In the genomic region with DNA sequence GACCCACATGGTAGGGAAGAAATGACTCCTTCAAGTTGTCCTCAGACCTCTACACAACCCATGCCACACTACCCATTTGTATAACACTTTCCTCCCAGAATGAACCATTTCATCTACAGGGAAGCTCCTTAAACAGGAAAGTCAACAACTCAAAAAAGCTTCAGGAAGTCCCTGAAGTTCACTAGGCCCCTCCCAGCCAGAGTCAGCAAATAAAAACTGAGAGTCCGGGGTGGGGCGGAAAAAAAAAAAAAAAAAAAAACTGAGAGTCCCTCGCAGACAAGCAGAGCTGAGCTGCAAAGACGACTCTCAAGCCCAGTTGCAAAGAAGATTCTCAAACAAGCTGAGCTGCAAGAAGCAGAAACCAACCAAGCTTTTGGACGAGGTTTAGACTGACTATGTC, we compare ENCODE assay signal across 18 mouse cellular contexts. TPM values are rescaled to one million over a fixed set of nuclear protein-coding genes. Genes with fewer than 3 reads are reported as not detected.
DNase-seq lines count a peak whose midpoint lies in the region; ATAC-seq and TF ChIP-seq lines count a peak whose summit lies in the region.
"Had no signal": no experiment of that assay in that cellular context is flagged by ENCODE, and none has a peak within 500 bp of the region (broad histone marks: within the 10 kb centered on the region; RNA-seq: fewer than 3 reads in every experiment).

No protein-coding gene starts in this region.

- peaks cover 20% of the 10 kb centered on the region for H3K4me1 ChIP-seq in embryonic facial prominence, embryonic 13.5 days
- H3K4me1 ChIP-seq in embryonic facial prominence, embryonic 10.5 days = peaks cover 27% of the 10 kb centered on the region
- H3K4me1 ChIP-seq in kidney, embryonic 15.5 days = peaks cover 25% of the 10 kb centered on the region
- peaks cover 33% of the 10 kb centered on the region for H3K4me1 ChIP-seq in liver, postnatal 0 days (ENCODE audit: insufficient read depth)
- H3K4me1 ChIP-seq in cerebellum, adult 2 months (ENCODE audit: control insufficient read depth, insufficient read depth, low read length) = peaks cover 2% of the 10 kb centered on the region

- DNase-seq in embryonic facial prominence, embryonic 10.5 days (ENCODE audit: low spot score) = no peak
- no peak for DNase-seq in kidney, postnatal 10 days
- DNase-seq in induced T-regulatory cell, adult 2 months (ENCODE audit: low read depth) = peak; percentile 55
- peak; percentile 11 for DNase-seq in liver, postnatal 0 days
- DNase-seq in cerebellum, adult 2 months = no peak
- no peak for DNase-seq in spleen, postnatal 10 days (ENCODE audit: low spot score in 2 of 2)
- DNase-seq: cerebellum, adult 11-12 months; gastrocnemius, postnatal 14 days; kidney, postnatal 25 days; lung, adult 2 months; thymus, adult 2 months had no signal

- TF ChIP-seq POLR2A in cerebellum, adult 2 months (IDR thresholded peaks at IDR 0.05; ENCODE audit: borderline replicate concordance, insufficient read depth, low read length) = no peak

- no peaks in the 10 kb centered on the region for H3K9me3 ChIP-seq in embryonic facial prominence, embryonic 13.5 days
- H3K9me3 ChIP-seq in embryonic facial prominence, embryonic 10.5 days = no peaks in the 10 kb centered on the region
- no peaks in the 10 kb centered on the region for H3K9me3 ChIP-seq in kidney, embryonic 15.5 days (replicated peaks)
- H3K9me3 ChIP-seq in liver, postnatal 0 days (ENCODE audit: low read length) = no peaks in the 10 kb centered on the region
- H3K9me3 ChIP-seq: hindbrain, embryonic 12.5 days; neural tube, embryonic 15.5 days had no signal

- TF ChIP-seq EP300 in liver, postnatal 0 days (IDR thresholded peaks at IDR 0.05; ENCODE audit: low read depth) = no peak

- H3K27ac ChIP-seq in embryonic facial prominence, embryonic 13.5 days = no peak overlapping the region
- H3K27ac ChIP-seq in embryonic facial prominence, embryonic 10.5 days (replicated peaks) = no peak overlapping the region
- no peak overlapping the region for H3K27ac ChIP-seq in kidney, embryonic 15.5 days
- H3K27ac ChIP-seq in liver, postnatal 0 days (ENCODE audit: low read depth) = no peak overlapping the region
- H3K27ac ChIP-seq in cerebellum, adult 2 months (ENCODE audit: insufficient read depth, low read length) = no peak overlapping the region
- H3K27ac ChIP-seq: hindbrain, embryonic 12.5 days; neural tube, embryonic 15.5 days had no signal

- no peak for ATAC-seq in embryonic facial prominence, embryonic 13.5 days (ENCODE audit: insufficient number of reproducible peaks, insufficient read depth, low FRiP score, low TSS enrichment, low read depth)
- ATAC-seq in kidney, embryonic 15.5 days (replicated peaks; ENCODE audit: low FRiP score) = no peak
- ATAC-seq in liver, postnatal 0 days = no peak
- ATAC-seq: intestine, embryonic 16.5 days had no signal

- H3K36me3 ChIP-seq in embryonic facial prominence, embryonic 13.5 days = peaks cover 48% of the 10 kb centered on the region
- peaks cover 61% of the 10 kb centered on the region for H3K36me3 ChIP-seq in embryonic facial prominence, embryonic 10.5 days (replicated peaks)
- peaks cover 50% of the 10 kb centered on the region for H3K36me3 ChIP-seq in kidney, embryonic 15.5 days
- H3K36me3 ChIP-seq in liver, postnatal 0 days (replicated peaks; ENCODE audit: insufficient read depth, low read length) = peaks cover 52% of the 10 kb centered on the region

- no peak overlapping the region for H3K9ac ChIP-seq in embryonic facial prominence, embryonic 13.5 days
- H3K9ac ChIP-seq in kidney, embryonic 15.5 days = no peak overlapping the region
- H3K9ac ChIP-seq in liver, postnatal 0 days (replicated peaks) = no peak overlapping the region
- H3K9ac ChIP-seq: hindbrain, embryonic 12.5 days; neural tube, embryonic 15.5 days had no signal

- no peaks in the 10 kb centered on the region for H3K27me3 ChIP-seq in embryonic facial prominence, embryonic 13.5 days
- no peaks in the 10 kb centered on the region for H3K27me3 ChIP-seq in embryonic facial prominence, embryonic 10.5 days (replicated peaks; ENCODE audit: low read depth, poor library complexity, severe bottlenecking)
- H3K27me3 ChIP-seq in kidney, embryonic 15.5 days = no peaks in the 10 kb centered on the region
- no peaks in the 10 kb centered on the region for H3K27me3 ChIP-seq in liver, postnatal 0 days (ENCODE audit: insufficient read depth, low read length)
- H3K27me3 ChIP-seq in cerebellum, adult 2 months (ENCODE audit: control insufficient read depth, insufficient read depth, low read length) = no peaks in the 10 kb centered on the region
- H3K27me3 ChIP-seq: hindbrain, embryonic 12.5 days; neural tube, embryonic 15.5 days had no signal

- peak overlapping the region; percentile 78; the same call in 1 of the 2 replicates for H3K4me2 ChIP-seq in embryonic facial prominence, embryonic 13.5 days
- H3K4me2 ChIP-seq in kidney, embryonic 15.5 days = 0 out of 2 replicates have a peak overlapping the region, but pooled peaks have one; percentile 4
- H3K4me2 ChIP-seq in liver, postnatal 0 days (ENCODE audit: low read depth, low read length) = peak overlapping the region; percentile 1; the same call in 1 of the 2 replicates
- H3K4me2 ChIP-seq: hindbrain, embryonic 12.5 days; neural tube, embryonic 15.5 days had no signal

- 75% methylated on average over 5 of the region's 5 CpGs for whole genome bisulfite sequencing in embryonic facial prominence, embryonic 13.5 days
- WGBS in embryonic facial prominence, embryonic 10.5 days = 79% methylated on average over 5 of the region's 5 CpGs
- 75% methylated on average over 5 of the region's 5 CpGs for WGBS in kidney, embryonic 15.5 days
- 51% methylated on average over 5 of the region's 5 CpGs for WGBS in liver, postnatal 0 days (ENCODE audit: insufficient replicate concordance)
- WGBS in cerebellum, adult 2 months = 75% methylated on average over 5 of the region's 5 CpGs

- no peak for TF ChIP-seq CTCF in liver, postnatal 0 days (IDR thresholded peaks at IDR 0.05; ENCODE audit: low read depth)
- no peak for TF ChIP-seq CTCF in cerebellum, adult 2 months (IDR thresholded peaks at IDR 0.05; ENCODE audit: borderline replicate concordance, insufficient read depth, low read depth, low read length)

- H3K4me3 ChIP-seq in embryonic facial prominence, embryonic 13.5 days = no peak overlapping the region
- no peak overlapping the region for H3K4me3 ChIP-seq in embryonic facial prominence, embryonic 10.5 days
- H3K4me3 ChIP-seq in kidney, embryonic 15.5 days (replicated peaks) = no peak overlapping the region
- no peak overlapping the region for H3K4me3 ChIP-seq in liver, postnatal 0 days (ENCODE audit: low read depth, low read length)
- no peak overlapping the region for H3K4me3 ChIP-seq in cerebellum, adult 2 months (replicated peaks; ENCODE audit: insufficient read depth, low read depth, low read length)
- H3K4me3 ChIP-seq: hindbrain, embryonic 12.5 days; neural tube, embryonic 15.5 days had no signal

RNA-seq across cellular contexts. Expression of gene Incenp, which starts 3.3 kb away (rescaled TPM):
- 101 and 118 TPM in 2 replicates for polyA plus RNA-seq in embryonic facial prominence, embryonic 13.5 days (2015; fragmentation: Nextera tagmentation; extraction: Ambion mirVana)
- polyA plus RNA-seq in embryonic facial prominence, embryonic 10.5 days (2016; fragmentation: Nextera tagmentation; extraction: Ambion mirVana) = 159 and 169 TPM in 2 replicates
- 105 and 112 TPM in 2 replicates for polyA plus RNA-seq in kidney, embryonic 15.5 days (2015; fragmentation: Nextera tagmentation; extraction: Ambion mirVana)
- 39.9 and 43.4 TPM in 2 replicates for polyA plus RNA-seq in liver, postnatal 0 days (2015; fragmentation: Nextera tagmentation; extraction: Ambion mirVana)
- 16.3 and 16.7 TPM in 2 replicates for polyA plus RNA-seq in cerebellum, adult 2 months (2012; rRNA removed)

RNA-seq across cellular contexts. Expression of gene Scgb2a2, which starts 48.7 kb away (rescaled TPM):
- not detected in 2 replicates for polyA plus RNA-seq in embryonic facial prominence, embryonic 13.5 days (2015; fragmentation: Nextera tagmentation; extraction: Ambion mirVana)
- not detected in 2 replicates for polyA plus RNA-seq in embryonic facial prominence, embryonic 10.5 days (2016; fragmentation: Nextera tagmentation; extraction: Ambion mirVana)
- not detected in 2 replicates for polyA plus RNA-seq in kidney, embryonic 15.5 days (2015; fragmentation: Nextera tagmentation; extraction: Ambion mirVana)
- not detected in 2 replicates for polyA plus RNA-seq in liver, postnatal 0 days (2015; fragmentation: Nextera tagmentation; extraction: Ambion mirVana)
- not detected in 2 replicates for polyA plus RNA-seq in cerebellum, adult 2 months (2012; rRNA removed)
- polyA plus RNA-seq: heart, embryonic 16.5 days; hindbrain, embryonic 12.5 days; intestine, embryonic 16.5 days; lung, adult 2 months; neural tube, embryonic 15.5 days; stomach, embryonic 14.5 days; thymus, adult 2 months had no signal

Comparison
In these comparisons a context has a peak if more than half of its experiments do, and no peak if none do; other contexts are left out.
1. H3K4me2 ChIP-seq: peak in every context shown above with its lines; median percentile 78 in embryonic facial prominence, embryonic 13.5 days; 4 in kidney, embryonic 15.5 days; 1 in liver, postnatal 0 days.
2. DNase-seq: peak in induced T-regulatory cell, adult 2 months (single experiment) and liver, postnatal 0 days (single experiment); none in embryonic facial prominence, embryonic 10.5 days (single experiment), kidney, postnatal 10 days (single experiment), cerebellum, adult 2 months (0 of 2) and spleen, postnatal 10 days (0 of 2).